Mouse (Mus musculus) embryonic facial prominence, embryonic 10.5 days (tissue): ENCODE measurements around the gene S1pr5. TPM values are rescaled to one million over a fixed set of nuclear protein-coding genes. Genes with fewer than 3 reads are reported as not detected.
A peak's percentile ranks its signal among the peaks of the same experiment; 100 is the strongest.
"Not testable (repeated sequence)": the region's sequence is repeated elsewhere in the genome, so short reads cannot be mapped to it uniquely, and the experiment has no call there.

Source experiments
- DNase-seq: peaks from one replicate; pipeline ENCODE4 v3.0.0-alpha.2; 2017; ENCODE audit warnings: low spot score
- H3K27ac ChIP-seq: fragments of 300-500 bp; sonication (generic); replicated peaks from 2 replicates; pipeline ENCODE4 v1.5.1; 2016; ENCODE audit warnings: mild to moderate bottlenecking
- H3K27me3 ChIP-seq: fragments of 300-500 bp; sonication (generic); replicated peaks from 2 replicates; pipeline ENCODE4 v1.6.1; 2016; ENCODE audit warnings: low read depth, mild to moderate bottlenecking; ENCODE audit not compliant: poor library complexity, severe bottlenecking
- H3K36me3 ChIP-seq: fragments of 300-500 bp; sonication (generic); replicated peaks from 2 replicates; pipeline ENCODE4 v1.6.1; 2016; ENCODE audit warnings: mild to moderate bottlenecking, moderate library complexity
- H3K4me1 ChIP-seq: fragments of 300-500 bp; sonication (generic); 2 replicates; pipeline ENCODE4 v1.6.1; 2016
- H3K4me3 ChIP-seq: fragments of 300-500 bp; sonication (generic); 2 replicates; pipeline ENCODE4 v1.5.1; 2016; ENCODE audit warnings: mild to moderate bottlenecking, moderate library complexity
- H3K9me3 ChIP-seq: fragments of 300-500 bp; sonication (generic); 2 replicates; pipeline ENCODE4 v1.6.1; 2016; ENCODE audit warnings: mild to moderate bottlenecking
- WGBS: fragments of 180-500 bp; shearing (Covaris S2); methylation state at CpG from one replicate; pipeline ENCODE4 v1.1.7; 2016; 5-methylcytosine and 5-hydroxymethylcytosine counted together
- polyA plus RNA-seq: library from polyadenylated mRNA; unstranded; fragments of >200 nt; fragmentation: Nextera tagmentation; extraction: Ambion mirVana; gene quantifications from 2 replicates; pipeline ENCODE4 v1.2.1, GENCODE M21; 2016

The S1pr5 gene
- polyA plus RNA-seq, 1 experiment from 2014 or later: 0.22 TPM

DNA sequence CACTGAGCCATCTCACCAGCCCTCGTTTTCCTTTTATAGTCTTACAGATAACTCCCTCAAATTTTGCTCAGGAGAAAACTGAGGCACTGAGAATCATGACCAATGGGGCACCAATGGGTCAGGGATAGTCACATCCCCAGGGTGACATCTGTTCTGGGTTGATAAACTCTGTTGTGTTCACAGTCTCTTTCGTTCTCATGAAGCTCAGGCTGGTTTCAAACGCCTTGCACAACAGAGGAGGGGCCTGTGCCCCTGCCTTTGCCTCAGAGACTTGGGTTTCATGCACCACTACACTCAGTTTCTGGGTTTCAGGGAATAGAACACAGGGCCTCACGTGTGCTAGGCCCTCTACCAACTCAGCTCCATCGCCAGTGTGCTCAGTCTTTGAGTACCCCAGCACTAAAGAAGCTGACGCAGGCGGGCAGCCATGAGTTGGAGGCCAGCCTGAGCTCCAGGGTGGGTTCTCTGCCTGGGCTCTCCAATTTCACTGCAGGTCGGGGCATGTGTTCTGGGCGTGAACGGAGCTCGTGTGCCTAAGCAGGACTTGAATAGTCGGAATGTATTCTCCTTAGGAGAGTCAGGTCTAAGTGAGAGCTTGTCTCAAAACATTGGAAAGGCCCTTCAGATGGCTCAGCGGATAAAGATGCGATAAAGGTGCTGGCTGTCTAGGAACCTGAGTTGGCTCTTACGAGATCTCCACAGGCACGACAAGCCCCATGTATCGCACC lies 16.2 kb upstream of the S1pr5 start:
- Histone ChIP-seq H3K36me3 (peaks cover 28% of the 10 kb centered on the region), H3K4me3 (peak overlapping the region; percentile 93), H3K9me3 (no peaks in the 10 kb centered on the region), H3K4me1 (peaks cover 31% of the 10 kb centered on the region), H3K27ac (peak overlapping the region; percentile 92), H3K27me3 (no peaks in the 10 kb centered on the region)
- 16% methylated on average over 17 of the region's 17 CpGs for WGBS
- peak; percentile 52 for DNase-seq

DNA sequence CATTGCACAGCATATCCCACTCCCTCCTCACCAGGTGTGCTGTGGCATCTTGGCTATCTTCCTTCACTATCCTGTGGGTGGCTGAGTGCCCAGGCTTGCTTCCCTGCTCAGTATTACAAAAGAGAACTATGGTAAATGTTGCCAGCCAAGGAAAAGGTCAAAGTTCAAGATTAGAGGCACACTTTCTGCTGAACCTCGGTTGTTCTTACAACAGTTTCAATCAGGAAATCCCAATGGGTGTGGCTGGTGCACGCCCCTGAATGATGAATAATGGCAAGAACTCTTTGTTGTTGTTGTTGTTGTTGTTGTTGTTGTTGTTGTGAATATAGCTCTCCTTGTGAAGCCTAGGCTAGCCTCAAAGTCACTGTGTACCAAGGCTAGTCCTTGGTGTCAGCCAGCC lies 13.6 kb upstream of the S1pr5 start:
- peaks cover 30% of the 10 kb centered on the region for H3K4me1 ChIP-seq
- peaks cover 4% of the 10 kb centered on the region for H3K36me3 ChIP-seq
- no peaks in the 10 kb centered on the region for H3K27me3 ChIP-seq
- no peaks in the 10 kb centered on the region for H3K9me3 ChIP-seq
- H3K27ac ChIP-seq: no peak overlapping the region
- WGBS: 66% methylated on average over 2 of the region's 2 CpGs
- no peak for DNase-seq
- H3K4me3 ChIP-seq: no peak overlapping the region

GRCm38 (mm10) chr9:21260491-21261040 lies 12.3 kb upstream of the S1pr5 start:
- no peak for DNase-seq
- H3K36me3 ChIP-seq: no peaks in the 10 kb centered on the region
- H3K4me3 ChIP-seq: no peak overlapping the region
- no peak overlapping the region for H3K27ac ChIP-seq
- H3K9me3 ChIP-seq: no peaks in the 10 kb centered on the region
- H3K27me3 ChIP-seq: no peaks in the 10 kb centered on the region; the same call in 1 of the 2 replicates
- WGBS: 70% methylated on average over 6 of the region's 6 CpGs
- peaks cover 18% of the 10 kb centered on the region for H3K4me1 ChIP-seq

- not testable (repeated sequence) for H3K4me3 ChIP-seq, H3K9me3 ChIP-seq, H3K36me3 ChIP-seq, H3K27ac ChIP-seq, DNase-seq
- peaks cover 19% of the 10 kb centered on the region for H3K27me3 ChIP-seq
- WGBS: 78% methylated on average over 4 of the region's 4 CpGs
- peaks cover 10% of the 10 kb centered on the region; the same call in 1 of the 2 replicates for H3K4me1 ChIP-seq
These were observed 8.1 kb upstream of the S1pr5 start for GRCm38 (mm10) chr9:21256349-21256748.

DNA sequence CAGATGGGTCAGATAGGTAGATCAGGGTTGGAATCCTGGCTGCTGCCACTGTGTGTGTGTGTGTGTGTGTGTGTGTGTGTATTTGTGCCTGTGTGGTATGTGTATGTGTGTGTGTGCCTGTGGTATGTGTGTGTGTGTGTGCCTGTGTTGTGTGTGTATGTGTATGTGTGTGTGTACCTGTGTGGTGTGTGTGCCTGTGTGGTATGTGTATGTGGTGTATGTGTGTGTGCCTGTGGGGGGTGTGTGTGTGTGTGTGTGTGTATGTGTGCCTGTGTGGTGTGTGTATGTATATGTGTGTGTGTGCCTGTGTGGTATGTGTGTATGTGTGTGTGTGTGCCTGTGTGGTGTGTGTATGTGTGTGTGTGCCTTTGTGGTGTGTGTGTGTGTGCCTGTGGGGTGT lies 6.4 kb upstream of the S1pr5 start:
- Histone ChIP-seq H3K36me3 (no peaks in the 10 kb centered on the region), H3K4me3 (no peak overlapping the region), H3K9me3 (no peaks in the 10 kb centered on the region), H3K4me1 (peaks cover 8% of the 10 kb centered on the region; the same call in 1 of the 2 replicates), H3K27ac (no peak overlapping the region), H3K27me3 (peaks cover 36% of the 10 kb centered on the region)
- DNase-seq: no peak

- Histone ChIP-seq H3K4me3 (0 out of 2 replicates have a peak overlapping the region, but pooled peaks have one; percentile 4), H3K9me3 (no peaks in the 10 kb centered on the region; the same call in 1 of the 2 replicates), H3K36me3 (no peaks in the 10 kb centered on the region), H3K27me3 (peaks cover 70% of the 10 kb centered on the region), H3K27ac (no peak overlapping the region), H3K4me1 (peaks cover 19% of the 10 kb centered on the region)
- DNase-seq: no peak
- 66% methylated on average over 13 of the region's 13 CpGs for WGBS
These were observed 3.0 kb upstream of the S1pr5 start for GRCm38 (mm10) chr9:21251116-21251735.

DNA sequence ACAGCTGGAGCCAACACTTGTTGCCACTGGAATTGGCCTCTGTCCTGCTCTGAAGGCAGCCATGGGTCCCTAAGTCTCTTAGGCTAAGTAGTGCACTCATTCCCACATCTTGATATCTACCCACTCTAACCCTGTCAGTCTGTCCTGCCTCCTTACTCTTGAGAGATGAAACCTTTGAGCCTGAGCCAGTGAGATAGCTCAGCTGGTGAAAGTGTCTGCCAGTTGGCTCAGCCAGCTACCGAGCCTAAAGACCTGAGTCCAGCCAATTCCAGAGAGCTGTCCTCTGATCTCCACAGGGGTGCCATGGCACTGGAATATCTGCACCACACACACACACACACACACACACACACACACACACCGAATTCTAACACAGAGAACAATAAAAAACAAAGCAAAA lies 2.3 kb upstream of the S1pr5 start:
- H3K27ac ChIP-seq: no peak overlapping the region
- DNase-seq: no peak
- no peak overlapping the region for H3K4me3 ChIP-seq
- no peaks in the 10 kb centered on the region; the same call in 1 of the 2 replicates for H3K9me3 ChIP-seq
- peaks cover 19% of the 10 kb centered on the region for H3K4me1 ChIP-seq
- no peaks in the 10 kb centered on the region for H3K36me3 ChIP-seq
- H3K27me3 ChIP-seq: peaks cover 78% of the 10 kb centered on the region
- 63% methylated on average over 2 of the region's 2 CpGs for WGBS

DNA sequence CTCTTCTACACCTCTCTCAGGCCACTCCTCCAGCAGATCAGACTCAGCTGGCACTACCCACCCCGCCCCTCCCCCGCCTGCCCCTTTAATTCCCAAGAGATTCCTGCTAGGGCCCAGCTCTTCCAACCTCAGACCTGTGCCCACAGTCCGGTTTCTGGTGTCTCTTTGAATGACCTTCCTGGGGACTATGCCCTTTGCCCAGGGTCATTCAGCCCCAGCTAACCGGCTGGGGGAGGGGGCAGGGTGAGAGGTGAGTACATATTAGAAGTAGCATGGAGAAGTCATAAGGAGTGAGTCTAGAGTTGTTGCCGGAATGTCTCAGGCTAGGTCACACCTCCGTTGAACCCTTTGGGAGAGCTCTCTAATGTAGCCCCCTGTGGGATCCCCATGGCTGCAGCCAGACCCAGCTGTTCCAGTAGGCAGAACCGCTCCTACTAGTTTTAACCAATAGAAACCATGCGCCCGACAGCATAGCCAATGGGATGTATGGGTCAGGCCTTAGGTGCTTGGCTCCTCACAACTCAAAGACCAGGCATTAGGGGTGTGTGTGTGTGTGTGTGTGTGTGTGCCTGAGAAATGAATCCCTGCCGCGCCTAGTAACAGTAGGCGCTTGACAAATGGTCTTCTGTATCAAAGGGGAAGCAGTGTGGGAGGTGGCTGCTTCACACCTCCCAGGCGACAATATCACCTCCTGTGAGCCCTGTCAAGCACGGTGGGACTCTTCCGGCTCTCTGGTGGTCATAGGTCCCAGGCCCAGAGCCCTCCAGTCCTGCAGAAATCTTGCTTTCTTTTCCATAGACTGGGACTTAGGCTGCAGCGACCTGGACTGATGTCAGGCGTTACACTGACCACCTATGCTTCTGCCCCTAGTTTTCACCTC lies 1.6 kb upstream of the S1pr5 start:
- 39% methylated on average over 17 of the region's 17 CpGs for WGBS
- Histone ChIP-seq H3K4me3 (no peak overlapping the region), H3K36me3 (no peaks in the 10 kb centered on the region), H3K4me1 (peaks cover 25% of the 10 kb centered on the region), H3K27ac (no peak overlapping the region), H3K9me3 (no peaks in the 10 kb centered on the region; the same call in 1 of the 2 replicates), H3K27me3 (peaks cover 84% of the 10 kb centered on the region)
- no peak for DNase-seq

DNA sequence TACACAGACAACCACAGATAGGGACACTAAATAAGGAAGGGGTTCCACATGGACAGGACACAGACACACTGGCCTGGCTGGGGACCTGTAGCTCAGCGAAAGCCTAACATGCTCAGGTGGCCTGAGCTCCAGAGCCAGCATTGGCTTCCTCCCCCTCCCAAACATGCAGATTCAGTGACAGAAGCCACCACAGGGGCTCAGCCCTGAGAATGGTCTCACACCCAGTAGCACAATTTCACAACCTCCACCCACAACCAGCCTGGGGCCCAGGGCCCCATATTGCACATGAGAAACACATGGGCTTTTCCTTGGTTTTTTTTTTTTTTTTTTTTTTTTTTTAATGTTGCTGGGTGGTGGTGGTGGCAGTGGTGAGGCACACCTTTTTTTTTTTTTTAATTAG lies 1.9 kb downstream of the S1pr5 start:
- peaks cover 100% of the 10 kb centered on the region for H3K27me3 ChIP-seq
- H3K9me3 ChIP-seq: peaks cover 4% of the 10 kb centered on the region
- DNase-seq: no peak
- peaks cover 35% of the 10 kb centered on the region for H3K4me1 ChIP-seq
- no peaks in the 10 kb centered on the region for H3K36me3 ChIP-seq
- H3K4me3 ChIP-seq: no peak overlapping the region
- 72% methylated on average over 1 of the region's 1 CpGs for WGBS
- no peak overlapping the region for H3K27ac ChIP-seq

DNA sequence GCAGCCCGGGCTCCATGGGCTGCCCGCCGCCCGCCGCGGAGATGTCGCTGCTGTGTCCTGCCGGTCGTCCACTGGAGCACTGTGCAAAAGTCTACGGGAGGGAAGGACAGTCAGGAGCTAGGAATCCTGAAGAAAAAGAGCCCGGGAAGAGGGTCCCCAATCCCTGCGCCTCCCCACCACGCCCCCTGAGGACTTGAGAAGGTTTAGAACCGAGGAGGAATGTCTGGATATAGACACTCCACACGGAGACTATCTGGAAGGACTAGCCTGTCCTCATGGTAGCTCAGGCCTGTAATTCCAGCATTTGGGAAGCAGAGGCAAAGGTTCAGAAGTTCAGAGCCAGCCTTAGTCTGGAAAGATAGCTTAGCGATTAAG lies 3.1 kb downstream of the S1pr5 start:
- Histone ChIP-seq H3K36me3 (no peaks in the 10 kb centered on the region), H3K4me3 (peak overlapping the region; percentile 61), H3K9me3 (peaks cover 4% of the 10 kb centered on the region), H3K27ac (peak overlapping the region; percentile 57; the same call in 1 of the 2 replicates), H3K4me1 (peaks cover 31% of the 10 kb centered on the region), H3K27me3 (peaks cover 100% of the 10 kb centered on the region)
- no peak for DNase-seq
- WGBS: 2% methylated on average over 16 of the region's 16 CpGs

DNA sequence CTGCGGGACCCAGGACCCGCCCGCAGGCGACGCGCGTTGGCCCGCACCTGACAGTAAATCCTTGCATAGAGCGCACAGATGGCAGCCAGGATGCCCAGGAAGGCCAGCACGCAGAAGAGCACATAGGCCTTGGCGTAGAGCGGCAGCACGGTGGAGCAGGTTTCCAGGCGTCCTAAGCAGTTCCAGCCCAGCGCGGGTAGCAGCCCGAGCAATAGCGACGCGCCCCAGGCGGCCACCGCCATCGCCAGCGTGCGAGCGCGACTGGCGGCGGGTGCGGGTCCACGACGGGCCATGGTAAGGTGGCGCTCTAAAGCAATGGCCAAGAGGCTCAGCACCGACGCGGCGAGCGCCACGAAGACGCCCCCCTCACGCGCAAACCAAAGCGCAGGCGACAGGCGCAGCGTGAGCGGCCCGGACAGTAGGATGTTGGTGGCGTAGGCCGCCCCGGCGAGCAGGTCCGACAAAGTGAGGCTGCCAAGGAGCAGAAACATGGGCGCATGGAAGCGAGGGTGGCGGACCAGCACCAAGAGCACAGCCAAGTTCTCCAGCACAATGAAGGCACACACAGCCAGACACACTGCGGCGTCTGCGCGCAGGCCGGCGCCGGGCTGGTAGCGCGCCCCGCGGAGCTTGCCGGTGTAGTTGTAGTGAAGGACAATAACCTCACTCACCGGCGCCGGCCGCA lies 3.7 kb downstream of the S1pr5 start:
- H3K9me3 ChIP-seq: peaks cover 4% of the 10 kb centered on the region
- H3K27me3 ChIP-seq: peaks cover 100% of the 10 kb centered on the region
- peak overlapping the region; percentile 57 for H3K27ac ChIP-seq
- DNase-seq: peak; percentile 71
- WGBS: under 1% methylated on average over 72 of the region's 72 CpGs
- H3K4me3 ChIP-seq: peak overlapping the region; percentile 61
- H3K4me1 ChIP-seq: peaks cover 31% of the 10 kb centered on the region
- H3K36me3 ChIP-seq: no peaks in the 10 kb centered on the region
